Mouse (Mus musculus) brain, embryonic 18.5 days (tissue): ENCODE data around the gene Plcg2.

Experiments used
- DNase-seq: peaks from one replicate; pipeline ENCODE4 v3.0.0-alpha.2; 2012; ENCODE audit warnings: low read depth, low spot score

Plcg2 gene

DNA sequence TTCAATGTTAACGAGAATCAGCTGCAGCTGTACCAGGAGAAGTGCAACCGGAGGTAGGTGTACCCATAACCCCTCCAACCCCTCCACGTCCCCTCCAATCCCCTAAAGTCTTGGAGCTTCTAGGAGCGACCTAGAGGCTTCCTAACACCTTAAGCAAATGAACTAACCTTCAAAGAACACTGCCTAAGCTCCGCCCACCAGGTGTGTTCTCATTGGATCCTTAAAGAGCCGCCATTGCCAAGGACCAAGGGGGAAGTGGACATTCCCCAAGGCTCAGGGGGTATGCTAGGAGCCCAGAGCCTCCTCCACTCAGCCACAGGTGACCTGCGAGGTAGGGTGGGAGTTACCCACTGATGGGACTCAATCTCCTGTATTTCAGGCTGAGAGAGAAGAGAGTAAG lies 136.3 kb downstream of the Plcg2 start:
- no peak for DNase-seq

DNA sequence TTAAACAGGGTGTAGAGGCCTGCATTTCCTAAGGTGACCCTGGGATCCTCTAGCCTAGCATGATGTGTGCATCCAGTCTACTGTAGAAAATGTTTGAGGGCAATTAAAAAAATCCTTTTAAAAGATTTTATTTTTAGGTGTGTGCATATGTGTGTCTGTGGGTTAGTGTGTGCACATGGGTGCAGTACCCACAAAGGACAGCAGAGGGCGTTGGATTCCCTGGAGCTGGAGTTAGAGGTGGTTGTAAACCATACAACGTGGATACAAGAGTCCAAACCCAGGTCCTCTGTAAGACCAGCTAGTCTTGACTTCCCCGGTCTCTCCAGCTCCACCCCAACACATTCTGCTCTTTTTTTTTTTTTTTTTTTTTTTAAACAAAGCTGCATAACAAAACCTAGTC lies 139.4 kb downstream of the Plcg2 start:
- no peak for DNase-seq

DNA sequence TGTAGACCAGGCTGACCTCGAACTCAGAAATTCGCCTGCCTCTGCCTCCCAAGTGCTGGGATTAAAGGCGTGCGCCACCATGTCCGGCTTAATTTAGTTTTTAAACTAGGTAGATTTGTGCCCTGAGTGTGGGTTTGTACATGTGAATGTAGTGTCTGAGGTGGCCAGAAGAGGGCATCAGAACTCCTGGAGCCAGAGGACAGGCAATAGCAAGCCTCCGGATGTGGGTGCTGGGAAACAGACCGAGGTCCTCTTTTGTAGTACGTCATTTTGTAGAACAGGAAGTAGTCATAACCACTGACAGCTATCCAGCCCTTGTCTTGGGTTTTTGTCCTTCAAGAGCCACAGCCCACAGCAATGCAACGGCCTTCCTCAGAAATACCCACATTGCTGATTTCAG lies 141.5 kb downstream of the Plcg2 start:
- no peak for DNase-seq

DNA sequence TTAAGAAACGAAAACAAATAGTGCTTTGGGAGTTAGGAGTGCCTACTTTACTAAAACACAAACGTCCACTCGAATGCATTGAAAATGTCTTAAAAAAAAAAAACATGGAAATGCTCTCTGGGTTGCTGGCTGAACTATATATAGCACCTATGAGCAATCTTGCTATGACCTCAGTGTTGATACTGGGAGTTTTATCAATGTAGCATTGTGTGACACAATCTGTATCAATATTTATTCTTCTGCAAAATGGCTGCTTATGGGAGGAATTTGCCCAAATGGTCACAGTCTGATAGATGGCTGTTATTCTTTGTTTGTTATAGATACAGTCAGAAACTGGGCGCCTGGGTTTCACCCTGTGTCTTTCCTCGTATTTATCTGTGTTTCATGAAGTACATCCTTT lies 147.4 kb downstream of the Plcg2 start:
- no peak for DNase-seq

DNA sequence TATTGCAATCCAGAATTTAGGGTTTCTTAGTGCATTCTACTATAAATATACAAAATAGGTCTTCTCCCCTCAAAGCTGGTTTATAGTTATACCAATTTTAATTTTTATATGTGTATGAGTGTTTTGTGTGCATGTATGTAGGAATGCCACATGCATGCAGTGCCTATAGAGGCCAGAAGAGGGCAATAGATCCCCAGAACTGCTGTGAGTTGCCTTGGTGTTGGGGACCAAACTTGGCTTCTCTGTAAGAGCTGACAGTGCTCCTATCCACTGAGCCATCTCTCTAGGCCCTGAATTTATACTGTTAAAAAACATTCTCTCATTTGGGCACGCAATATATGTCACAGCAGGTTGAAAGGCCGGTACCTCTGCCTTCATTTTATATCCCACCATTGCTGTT lies 147.9 kb downstream of the Plcg2 start:
- peak; percentile 28 for DNase-seq

DNA sequence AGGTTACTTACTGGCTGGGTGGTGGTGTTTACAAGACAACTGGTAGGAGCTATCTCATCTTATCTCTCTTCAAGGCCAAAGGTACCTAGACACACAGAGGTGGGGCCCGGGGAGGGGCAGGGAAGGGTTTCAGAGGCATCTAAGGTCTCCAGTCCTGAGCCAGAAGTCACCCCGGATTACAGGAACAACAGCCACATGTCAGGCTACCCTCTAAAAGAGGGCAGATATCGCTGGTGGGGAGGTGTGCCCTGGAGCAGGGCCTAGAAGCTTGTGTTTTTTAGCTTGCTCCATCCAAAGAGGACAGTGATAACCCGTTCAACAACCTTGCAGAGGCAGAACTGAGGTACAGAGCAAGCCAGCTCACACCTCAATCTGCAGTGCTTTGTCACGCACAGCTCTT lies 148.3 kb downstream of the Plcg2 start:
- no peak for DNase-seq

DNA sequence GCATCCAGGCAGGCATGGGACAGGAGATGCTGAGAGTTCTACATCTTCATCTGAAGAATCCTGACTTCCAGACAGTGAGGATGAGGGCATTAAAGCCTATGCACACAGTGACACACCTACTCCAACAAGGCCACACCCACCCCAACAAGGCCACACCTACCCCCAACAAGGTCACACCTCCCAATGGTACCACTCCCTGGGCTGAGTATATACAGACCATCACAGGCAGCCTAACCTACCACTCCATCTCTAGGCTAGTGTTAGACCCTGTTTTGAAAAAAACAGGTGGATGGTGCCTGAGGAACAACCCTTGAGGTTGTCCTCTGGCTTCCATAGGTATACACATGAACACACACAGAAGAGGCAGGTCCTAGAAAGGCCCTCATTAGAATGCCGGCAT lies 154.2 kb downstream of the Plcg2 start:
- DNase-seq = no peak

DNA sequence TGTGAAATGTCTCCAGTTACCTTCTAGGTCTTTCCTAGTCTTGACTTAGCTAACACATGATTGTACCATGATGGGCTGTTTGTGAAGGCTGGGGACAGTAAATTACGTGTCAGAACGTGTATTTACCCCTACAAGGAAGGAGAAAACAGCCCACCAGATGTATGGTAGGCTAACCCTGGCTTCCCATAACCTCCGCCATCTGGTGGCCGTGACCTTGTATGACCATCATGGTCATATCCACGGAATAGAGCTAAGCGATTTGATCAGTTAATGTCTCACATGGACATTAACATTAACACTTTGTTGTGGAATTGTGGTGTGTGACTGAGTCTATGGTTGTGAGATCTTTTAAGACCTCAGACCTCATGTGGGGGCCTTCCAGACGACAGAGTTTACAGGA lies 160.9 kb downstream of the Plcg2 start:
- DNase-seq = no peak

DNA sequence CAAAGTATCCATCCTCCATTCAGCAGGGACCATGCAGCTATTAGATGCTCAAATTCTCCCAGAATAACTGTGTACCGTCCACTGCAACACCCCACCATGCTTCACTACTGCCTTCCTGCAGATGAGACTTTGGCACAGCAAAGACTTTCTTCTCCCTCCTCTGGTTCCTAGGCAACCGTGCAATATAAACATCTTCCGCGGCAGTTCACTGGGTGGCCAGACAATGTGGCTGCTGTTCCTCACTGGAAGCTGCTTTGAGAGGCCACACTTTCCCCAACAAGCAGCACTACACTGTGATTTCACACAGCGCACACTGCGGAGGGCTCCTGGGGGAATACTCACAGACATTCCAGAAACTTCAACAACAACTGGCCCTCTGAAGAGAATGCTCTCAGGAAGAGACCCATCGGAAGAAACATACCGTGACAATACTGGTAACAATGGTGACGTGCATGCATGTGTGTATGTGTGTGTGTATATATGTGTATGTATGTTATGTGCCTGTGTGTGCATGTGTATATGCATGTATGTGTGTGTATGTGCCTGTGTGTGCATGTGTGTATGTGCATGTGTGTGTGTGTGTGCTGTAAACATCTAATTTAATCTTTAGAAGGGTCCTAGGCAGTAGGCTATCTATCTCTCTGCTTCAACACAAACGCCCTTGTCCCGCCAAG lies 162.4 kb downstream of the Plcg2 start:
- DNase-seq = peak; percentile 42

DNA sequence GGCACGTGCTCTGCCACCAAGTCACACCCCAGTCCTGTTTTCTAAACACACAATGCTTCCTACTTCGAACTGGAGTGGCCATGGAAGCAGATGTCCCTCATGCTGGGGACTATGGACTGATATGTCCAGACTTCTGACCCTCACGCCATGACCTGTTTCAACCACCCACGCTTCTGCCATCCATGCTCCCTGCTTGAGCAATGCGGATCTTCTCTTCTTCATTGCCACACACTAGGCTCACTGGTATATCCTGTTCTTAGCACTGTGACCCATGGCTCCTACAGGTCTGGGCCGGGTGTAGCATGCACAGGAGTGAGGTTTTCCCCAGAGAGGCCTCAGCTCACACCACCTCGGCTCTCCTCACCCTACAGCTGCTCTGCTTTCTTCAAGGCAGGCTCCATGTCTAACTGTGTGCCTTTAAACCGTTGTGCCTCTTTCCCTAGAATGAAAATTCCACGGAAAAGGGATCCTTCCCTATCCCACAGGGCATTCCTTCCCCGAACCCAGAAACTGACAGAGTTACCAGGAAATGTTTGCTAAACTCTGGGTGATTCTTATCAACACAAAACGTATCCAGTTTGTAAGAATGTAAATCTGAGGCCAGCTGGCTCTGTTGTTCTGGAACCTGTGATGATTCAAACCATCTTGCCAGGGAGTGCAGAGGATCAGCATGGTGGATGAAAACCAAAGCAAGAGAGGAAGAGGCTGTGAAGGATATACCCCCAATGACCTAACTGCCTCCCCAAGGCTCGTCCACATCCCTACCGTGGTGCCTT lies 169.4 kb downstream of the Plcg2 start:
- DNase-seq = no peak

DNA sequence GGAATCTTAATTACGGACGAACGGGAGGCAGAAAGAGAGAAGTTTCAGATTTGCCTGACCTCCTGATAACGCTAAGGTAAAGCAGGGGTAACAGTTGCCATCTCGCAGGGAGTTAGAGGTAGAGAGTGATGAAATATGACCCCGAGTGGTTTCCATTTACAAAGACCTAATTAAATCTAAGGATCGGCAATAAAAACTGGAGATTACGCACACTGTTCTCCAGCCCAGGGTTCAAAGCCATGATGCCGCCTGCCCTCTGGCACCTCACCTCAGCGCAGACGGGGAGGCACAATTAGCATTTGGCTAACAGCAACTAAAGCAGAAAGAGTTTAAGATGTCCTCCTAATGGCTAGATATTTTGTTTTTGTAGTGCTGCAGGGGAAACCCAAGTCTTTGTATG lies 172.4 kb downstream of the Plcg2 start:
- DNase-seq = no peak

DNA sequence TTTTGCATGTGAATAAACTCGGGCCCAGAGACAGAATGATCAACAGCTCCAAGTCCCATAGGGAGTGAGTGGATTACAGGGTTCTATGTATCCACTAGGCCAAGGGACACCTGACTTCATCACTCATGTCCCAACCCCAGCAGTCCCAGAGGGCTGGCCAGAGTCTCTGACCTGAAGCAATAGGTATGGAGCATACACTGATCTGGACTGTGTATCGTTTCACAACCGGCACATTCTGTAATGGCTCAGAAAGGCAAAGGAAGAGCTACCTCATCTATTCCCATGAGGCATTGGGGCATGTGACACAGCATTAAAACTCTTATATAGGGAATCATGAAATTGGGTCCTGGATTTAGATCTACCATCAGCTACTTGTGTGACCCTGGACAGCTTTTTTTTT lies 174.5 kb downstream of the Plcg2 start:
- no peak for DNase-seq

DNA sequence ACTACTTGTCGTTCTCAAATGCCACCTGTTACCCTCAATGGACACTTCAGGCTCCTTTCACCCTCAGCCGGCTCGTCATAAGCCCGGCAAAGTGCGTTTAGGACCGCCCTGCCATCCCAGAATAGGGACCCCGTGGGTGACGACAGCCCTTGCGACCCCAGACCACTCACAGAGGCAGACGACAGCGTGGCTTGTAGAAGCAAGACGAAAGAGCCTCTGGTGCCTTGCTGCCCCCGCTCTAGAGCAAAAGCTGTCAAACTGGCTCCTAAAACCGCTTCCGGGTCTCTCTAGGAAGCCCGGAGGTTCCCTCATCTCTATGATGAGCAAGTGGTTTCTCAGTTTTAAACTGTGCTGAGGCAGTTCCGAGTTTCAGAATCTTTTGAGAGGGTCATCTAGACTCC lies 175.3 kb downstream of the Plcg2 start, which contains the start of gene Sdr42e1:
Sdr42e1 (minus strand) TSS at position 260 of the 401 bp plus-strand sequence.
- DNase-seq = peak; percentile 8

DNA sequence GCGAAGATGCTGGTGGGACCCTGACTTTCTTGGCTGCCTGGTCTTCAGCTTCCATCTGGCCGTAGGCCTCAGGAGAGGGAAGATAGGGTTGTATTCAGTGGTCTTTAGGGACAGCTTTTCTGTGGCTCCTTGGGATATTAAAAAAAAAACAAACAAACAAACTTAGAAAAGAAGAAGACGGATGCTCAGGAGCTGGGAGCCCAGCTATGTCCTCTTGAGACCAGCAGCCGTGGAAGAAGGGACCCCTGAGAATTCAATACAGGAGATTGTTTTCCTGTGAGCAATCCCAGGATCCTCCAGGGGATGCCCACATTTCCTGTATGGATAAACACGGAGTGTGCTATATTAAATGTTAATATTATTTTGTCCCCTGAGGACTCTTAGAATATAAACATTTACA lies 177.1 kb downstream of the Plcg2 start:
- DNase-seq = no peak

DNA sequence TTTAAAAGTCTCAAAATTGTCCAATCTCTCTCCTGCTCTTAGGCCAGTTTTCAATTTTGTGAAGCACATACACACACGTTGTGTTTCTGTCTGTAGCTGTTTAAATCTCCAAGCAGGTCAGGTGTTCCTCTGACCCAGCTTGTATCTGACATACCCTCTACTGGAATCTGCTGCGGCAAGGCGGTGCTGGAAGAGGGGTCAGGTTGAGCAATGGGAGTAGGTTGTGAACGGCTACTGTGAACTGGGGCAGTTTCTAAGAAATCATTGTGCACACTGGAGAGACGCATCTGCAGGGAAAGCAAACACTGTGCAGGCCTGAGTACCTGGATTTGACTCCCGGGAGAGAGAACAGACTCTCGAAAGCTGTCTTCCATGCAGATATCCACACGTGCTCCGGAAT lies 178.4 kb downstream of the Plcg2 start:
- DNase-seq = no peak

DNA sequence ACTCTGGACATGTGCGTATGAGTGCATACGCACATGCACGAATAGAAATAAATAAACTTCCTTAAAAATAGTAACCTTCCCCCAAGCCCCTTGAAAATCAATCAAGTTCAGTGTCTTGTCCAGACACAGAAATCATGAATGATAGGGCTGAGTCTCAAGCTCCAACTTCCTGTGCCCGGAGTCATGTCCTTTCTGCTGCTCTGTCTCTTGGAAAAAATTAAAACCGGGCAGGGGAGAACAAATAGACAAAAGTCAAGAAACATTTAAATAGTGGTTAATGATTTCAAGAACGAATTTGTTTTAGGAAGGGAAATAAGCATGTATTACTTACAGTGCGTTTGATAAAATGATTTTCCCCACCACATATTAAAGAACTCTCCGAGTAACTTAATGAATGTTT lies 178.9 kb downstream of the Plcg2 start:
- no peak for DNase-seq

DNA sequence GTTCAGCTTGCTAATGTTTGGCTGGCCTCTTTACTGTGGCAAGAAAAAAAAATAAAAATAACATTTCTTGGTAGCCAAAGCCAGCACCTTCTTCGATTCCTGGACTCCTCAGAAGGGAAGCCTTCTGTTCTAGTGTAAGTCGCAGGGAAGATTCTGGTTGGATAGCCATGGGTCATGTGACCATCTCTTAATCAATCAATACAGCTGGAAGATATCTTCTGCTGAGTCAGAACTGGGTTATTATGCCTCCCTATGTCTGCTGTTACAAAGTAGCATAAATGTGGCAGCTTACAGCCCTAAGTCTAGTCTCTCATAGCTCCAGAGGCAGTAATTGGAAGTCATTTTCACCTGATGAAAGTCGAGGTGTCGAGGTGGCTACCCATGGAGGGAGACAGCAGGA lies 180.6 kb downstream of the Plcg2 start:
- DNase-seq = no peak

DNA sequence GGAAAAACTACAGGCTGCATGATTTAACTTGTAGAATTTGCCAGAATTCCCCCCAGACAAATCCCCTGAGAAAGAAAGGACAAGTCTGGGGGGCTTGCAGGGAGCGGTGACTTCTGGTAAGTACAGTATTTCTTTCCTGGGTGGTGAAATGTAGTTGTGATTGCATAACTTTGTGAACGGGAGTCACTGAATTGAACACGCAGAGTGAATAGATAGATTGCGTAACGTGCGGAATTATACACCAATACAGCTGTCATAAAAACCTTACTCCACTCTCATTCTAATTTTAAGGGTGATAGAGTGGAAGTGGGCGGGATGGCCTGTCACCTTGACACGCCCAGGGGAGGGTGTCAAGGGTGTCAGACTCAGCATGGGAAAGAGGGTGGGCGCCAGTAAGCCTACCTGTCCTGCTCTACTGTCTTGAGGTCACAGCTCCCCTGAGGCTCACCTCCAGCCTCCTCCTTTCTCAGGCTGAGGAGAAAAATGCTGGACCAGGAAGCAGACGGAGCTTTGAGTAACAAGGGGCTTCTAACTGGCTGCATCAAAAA lies 185.9 kb downstream of the Plcg2 start:
- no peak for DNase-seq

DNA sequence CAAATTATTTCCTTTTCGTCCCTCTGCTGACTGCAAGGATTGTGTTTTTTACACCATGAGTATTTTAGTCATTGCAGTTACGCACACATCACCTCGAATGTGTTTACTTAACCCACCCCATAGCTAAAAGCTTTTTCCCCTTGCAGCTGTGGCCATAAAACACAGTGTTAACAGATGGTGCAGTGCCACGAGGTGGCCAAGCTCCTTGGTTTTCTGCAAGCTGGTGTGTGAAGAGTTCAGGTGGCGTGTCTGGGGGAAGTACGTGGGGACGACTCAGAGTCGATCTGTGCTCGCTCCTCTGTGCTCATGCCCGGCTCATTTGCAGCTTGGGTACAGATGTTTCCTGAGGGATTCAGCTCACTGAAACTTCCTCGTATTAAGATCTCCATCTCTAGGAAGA lies 186.4 kb downstream of the Plcg2 start:
- no peak for DNase-seq
